Comparison of ENCODE assay signal across 1 mouse cellular context in the genomic region with DNA sequence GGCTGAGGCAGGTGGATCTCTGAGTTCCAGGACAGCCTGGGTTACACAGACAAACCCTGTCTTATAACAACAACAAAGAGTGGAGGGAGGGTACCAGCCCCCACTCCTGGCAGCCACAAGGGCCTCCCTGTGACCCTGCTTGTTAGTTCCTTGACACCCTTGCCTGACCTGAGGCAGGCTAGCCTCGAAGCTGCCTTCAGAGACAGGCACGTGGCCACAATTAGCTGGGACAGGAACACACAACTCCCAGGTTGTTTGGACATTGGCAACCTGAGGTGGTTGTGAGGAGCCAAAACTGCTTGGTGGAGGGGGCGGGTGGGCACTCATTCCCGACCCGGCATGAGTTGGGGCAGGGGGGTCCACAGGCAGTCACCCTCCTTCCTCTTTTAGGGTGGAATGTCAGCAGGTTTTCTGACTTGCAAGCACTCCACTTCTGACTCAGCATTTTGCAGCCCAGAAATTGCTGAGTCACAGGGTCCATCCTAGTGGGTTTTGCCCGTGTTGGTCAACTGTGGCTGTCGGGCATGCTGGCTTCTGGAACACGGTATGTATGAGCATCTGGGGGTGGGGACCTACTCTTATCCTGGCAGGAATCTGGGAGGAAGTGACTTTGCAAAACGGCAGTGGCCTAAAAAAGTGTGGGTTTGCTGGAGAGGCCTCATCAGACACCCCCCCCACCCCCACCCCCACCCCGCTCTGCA.
TF ChIP-seq lines count a peak whose summit lies in the region.

No protein-coding gene starts in this region.

TF ChIP-seq in CH12.LX, 34 proteins besides CTCF, POLR2A, EP300 and RAD21:
- 0 out of 2 replicates have a peak, but pooled peaks have one; percentile 40 for TF ChIP-seq ETS1 (conservative IDR thresholded peaks at IDR 0.05; ENCODE audit: low read depth, low read length)
- peak; percentile 33; the same call in 1 of the 2 replicates for TF ChIP-seq GABPA (IDR thresholded peaks at IDR 0.05; ENCODE audit: insufficient replicate concordance, low read depth, low read length)
- no peak for TF ChIP-seq JUN (IDR thresholded peaks at IDR 0.05; ENCODE audit: insufficient read depth, low read depth, low read length)
- TF ChIP-seq MAX (IDR thresholded peaks at IDR 0.05; ENCODE audit: low read length), result peak; percentile 49; the same call in 1 of the 2 replicates
- TF ChIP-seq ZNF384 (IDR thresholded peaks at IDR 0.05; ENCODE audit: low read depth, low read length), result no peak
- 0 out of 2 replicates have a peak, but pooled peaks have one; percentile 22 for TF ChIP-seq JUND (conservative IDR thresholded peaks at IDR 0.05; ENCODE audit: low read depth, low read length)
- TF ChIP-seq BHLHE40 (IDR thresholded peaks at IDR 0.05; ENCODE audit: low read depth, low read length), result peak; percentile 29
- no peak for TF ChIP-seq MEF2A (IDR thresholded peaks at IDR 0.05; ENCODE audit: borderline replicate concordance, low read depth, low read length)
- peak; percentile 56 for TF ChIP-seq MXI1 (IDR thresholded peaks at IDR 0.05; ENCODE audit: low read depth, low read length)
- TF ChIP-seq MAFK (IDR thresholded peaks at IDR 0.05; ENCODE audit: insufficient replicate concordance, low read length), result peak; percentile 99
- no peak for TF ChIP-seq ZC3H11A (IDR thresholded peaks at IDR 0.05; ENCODE audit: low read depth, low read length)
- TF ChIP-seq TCF12 (IDR thresholded peaks at IDR 0.05; ENCODE audit: low read depth, low read length), result no peak
- peak; percentile 33; the same call in 1 of the 2 replicates for TF ChIP-seq IRF4 (IDR thresholded peaks at IDR 0.05; ENCODE audit: low read depth, low read length)
- TF ChIP-seq MAZ (IDR thresholded peaks at IDR 0.05; ENCODE audit: low read depth, low read length), result no peak
- TF ChIP-seq SIN3A (IDR thresholded peaks at IDR 0.05; ENCODE audit: low read length), result peak; percentile 67; the same call in 1 of the 2 replicates
TF ChIP-seq in CH12.LX: peak in this region for 9.
